Mouse (Mus musculus): ENCODE measurements at regions not wholly inside any gene's neighbourhood (a gene's known extent, or its start where the extent isn't known, plus 50 kb on each side); places are given as distances from the start of the nearest gene placed in this dataset.

GRCm38 (mm10) chr9:85125775-85126174 is 186.8 kb upstream of the Gm11114 start:
- Histone ChIP-seq H3K36me3 (ENCODE audit: control insufficient read depth, insufficient read depth, low read length) (no peaks in the 10 kb centered on the region), H3K9me3 (ENCODE audit: control insufficient read depth, low read length) (no peaks in the 10 kb centered on the region), H3K4me1 (ENCODE audit: control insufficient read depth, insufficient read depth, low read length) (no peaks in the 10 kb centered on the region), H3K27ac (replicated peaks; ENCODE audit: low read depth, low read length) (no peak overlapping the region), H3K9ac (ENCODE audit: low read length) (no peak overlapping the region), H3K27me3 (ENCODE audit: control insufficient read depth, insufficient read depth, low read length) (no peaks in the 10 kb centered on the region), H3K4me2 (ENCODE audit: low read depth, severe bottlenecking) (no peak overlapping the region), H3K4me3 (ENCODE audit: low read depth, low read length) (no peak overlapping the region)
- DNase-seq (ENCODE audit: low spot score) (no peak), ATAC-seq (ENCODE audit: insufficient number of reproducible peaks, low FRiP score, low TSS enrichment, low read depth) (no peak)
- WGBS: 73% methylated on average over 4 of the region's 4 CpGs

DNA sequence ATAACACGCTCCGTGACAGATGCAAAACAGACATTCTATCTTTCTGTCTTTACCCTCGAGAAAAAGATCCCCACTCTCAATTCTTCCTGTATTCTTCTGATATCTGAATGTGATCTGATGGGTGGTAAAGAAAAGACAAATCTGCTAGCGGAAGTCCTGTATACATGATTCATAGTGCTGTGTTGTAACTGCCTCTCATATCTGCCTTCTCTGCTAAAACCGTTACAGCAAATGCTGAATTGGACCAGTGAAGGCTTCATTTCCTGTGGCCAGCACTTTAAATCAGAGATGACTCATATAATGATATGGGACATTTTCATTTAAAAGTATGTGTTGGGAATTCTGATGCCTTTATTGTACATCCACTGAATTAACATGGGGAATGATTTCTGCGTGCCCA is 186.0 kb upstream of the Gm11114 start:
- H3K9ac ChIP-seq (ENCODE audit: low read length): no peak overlapping the region
- no peak overlapping the region for H3K27ac ChIP-seq (replicated peaks; ENCODE audit: low read depth, low read length)
- WGBS: 88% methylated on average over 6 of the region's 6 CpGs
- no peaks in the 10 kb centered on the region for H3K27me3 ChIP-seq (ENCODE audit: control insufficient read depth, insufficient read depth, low read length)
- no peaks in the 10 kb centered on the region for H3K9me3 ChIP-seq (ENCODE audit: control insufficient read depth, low read length)
- no peak overlapping the region for H3K4me2 ChIP-seq (ENCODE audit: low read depth, severe bottlenecking)
- ATAC-seq (ENCODE audit: insufficient number of reproducible peaks, low FRiP score, low TSS enrichment, low read depth) (no peak), DNase-seq (ENCODE audit: low spot score) (no peak)
- H3K4me3 ChIP-seq (ENCODE audit: low read depth, low read length): no peak overlapping the region
- H3K36me3 ChIP-seq (ENCODE audit: control insufficient read depth, insufficient read depth, low read length): no peaks in the 10 kb centered on the region
- H3K4me1 ChIP-seq (ENCODE audit: control insufficient read depth, insufficient read depth, low read length): no peaks in the 10 kb centered on the region

- no peaks in the 10 kb centered on the region for H3K9me3 ChIP-seq (ENCODE audit: control insufficient read depth, low read length)
- no peaks in the 10 kb centered on the region for H3K36me3 ChIP-seq (ENCODE audit: control insufficient read depth, insufficient read depth, low read length)
- H3K4me1 ChIP-seq (ENCODE audit: control insufficient read depth, insufficient read depth, low read length): no peaks in the 10 kb centered on the region
- no peak overlapping the region for H3K4me3 ChIP-seq (ENCODE audit: low read depth, low read length)
- no peak for DNase-seq (ENCODE audit: low spot score)
- no peak overlapping the region for H3K9ac ChIP-seq (ENCODE audit: low read length)
- H3K27me3 ChIP-seq (ENCODE audit: control insufficient read depth, insufficient read depth, low read length): no peaks in the 10 kb centered on the region
- no peak overlapping the region for H3K4me2 ChIP-seq (ENCODE audit: low read depth, severe bottlenecking)
- no peak overlapping the region for H3K27ac ChIP-seq (replicated peaks; ENCODE audit: low read depth, low read length)
- 85% methylated on average over 4 of the region's 4 CpGs for WGBS
- no peak for ATAC-seq (ENCODE audit: insufficient number of reproducible peaks, low FRiP score, low TSS enrichment, low read depth)
These were observed 185.5 kb upstream of the Gm11114 start for GRCm38 (mm10) chr9:85127107-85127506.

GRCm38 (mm10) chr9:85134900-85135299 is 177.7 kb upstream of the Gm11114 start:
- ATAC-seq (ENCODE audit: insufficient number of reproducible peaks, low FRiP score, low TSS enrichment, low read depth): no peak
- Histone ChIP-seq H3K9me3 (ENCODE audit: control insufficient read depth, low read length) (no peaks in the 10 kb centered on the region), H3K36me3 (ENCODE audit: control insufficient read depth, insufficient read depth, low read length) (no peaks in the 10 kb centered on the region), H3K27me3 (ENCODE audit: control insufficient read depth, insufficient read depth, low read length) (no peaks in the 10 kb centered on the region), H3K4me2 (ENCODE audit: low read depth, severe bottlenecking) (no peak overlapping the region), H3K9ac (ENCODE audit: low read length) (no peak overlapping the region), H3K4me3 (ENCODE audit: low read depth, low read length) (no peak overlapping the region), H3K4me1 (ENCODE audit: control insufficient read depth, insufficient read depth, low read length) (no peaks in the 10 kb centered on the region), H3K27ac (replicated peaks; ENCODE audit: low read depth, low read length) (no peak overlapping the region)
- 69% methylated on average over 1 of the region's 1 CpGs for WGBS
- no peak for DNase-seq (ENCODE audit: low spot score)

DNA sequence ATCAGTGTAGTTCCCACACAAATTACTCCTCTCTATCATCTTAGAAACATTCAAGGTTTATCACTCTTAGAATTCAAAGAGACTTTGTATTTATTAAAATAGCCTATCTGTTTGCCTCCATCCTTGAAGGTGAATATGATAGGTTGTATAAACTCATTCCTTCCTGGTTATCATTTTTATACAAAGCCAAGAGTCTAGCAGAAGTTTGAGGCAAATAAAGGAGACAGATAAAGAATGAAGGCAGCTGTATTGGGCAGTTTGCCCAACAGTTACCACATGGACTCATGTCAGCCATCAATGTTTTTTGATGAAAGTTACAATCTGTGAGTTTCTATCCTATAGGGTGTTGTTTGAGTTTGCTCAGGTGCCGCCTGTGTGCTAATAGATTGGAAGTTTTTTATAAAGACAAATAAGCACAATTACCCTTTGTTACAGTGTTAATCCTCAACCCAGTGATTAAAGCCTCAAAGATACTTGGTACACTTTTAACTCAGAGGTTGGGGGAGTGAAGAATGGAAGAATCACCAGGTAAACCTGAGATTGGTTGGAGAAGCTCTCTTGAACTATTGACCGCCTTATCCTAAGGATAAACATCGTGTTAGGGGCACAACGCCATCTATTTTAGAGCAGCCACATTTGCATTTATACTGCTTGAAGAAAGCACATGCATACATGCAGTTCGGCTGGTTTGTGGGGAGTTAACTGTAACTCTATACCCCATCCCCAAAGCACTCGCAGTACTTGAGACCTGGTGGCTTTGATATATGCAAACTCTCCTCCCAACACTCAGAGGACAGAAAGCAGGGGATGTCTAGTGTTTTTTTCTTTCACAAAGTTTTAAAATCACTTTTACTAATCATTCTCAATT is 175.6 kb upstream of the Gm11114 start:
- no peaks in the 10 kb centered on the region for H3K9me3 ChIP-seq (ENCODE audit: control insufficient read depth, low read length)
- no peaks in the 10 kb centered on the region for H3K27me3 ChIP-seq (ENCODE audit: control insufficient read depth, insufficient read depth, low read length)
- DNase-seq (ENCODE audit: low spot score) (no peak), ATAC-seq (ENCODE audit: insufficient number of reproducible peaks, low FRiP score, low TSS enrichment, low read depth) (no peak)
- H3K4me3 ChIP-seq (ENCODE audit: low read depth, low read length): no peak overlapping the region
- H3K4me2 ChIP-seq (ENCODE audit: low read depth, severe bottlenecking): no peak overlapping the region
- H3K4me1 ChIP-seq (ENCODE audit: control insufficient read depth, insufficient read depth, low read length): no peaks in the 10 kb centered on the region
- WGBS: 79% methylated on average over 6 of the region's 6 CpGs
- H3K27ac ChIP-seq (replicated peaks; ENCODE audit: low read depth, low read length): no peak overlapping the region
- no peaks in the 10 kb centered on the region for H3K36me3 ChIP-seq (ENCODE audit: control insufficient read depth, insufficient read depth, low read length)
- no peak overlapping the region for H3K9ac ChIP-seq (ENCODE audit: low read length)

DNA sequence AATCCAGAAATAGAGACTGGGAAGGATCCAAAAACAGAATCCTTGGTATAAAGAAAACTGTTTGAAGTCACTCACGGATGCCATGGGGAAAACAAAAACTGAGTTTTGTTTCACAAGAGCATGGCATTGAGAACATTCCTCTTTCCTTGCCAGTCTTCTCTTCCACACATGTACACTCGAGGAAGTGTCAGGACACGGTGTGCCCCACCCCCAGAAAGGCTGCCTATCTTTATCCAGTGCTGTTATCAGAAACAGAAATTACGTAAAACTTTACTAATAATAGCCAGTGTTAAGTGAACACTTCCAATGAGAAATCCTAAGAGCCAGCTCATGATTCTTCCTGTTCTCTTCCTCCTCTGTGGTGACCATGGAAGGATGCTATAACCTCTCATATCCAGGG is 172.7 kb upstream of the Gm11114 start:
- H3K9ac ChIP-seq (ENCODE audit: low read length): no peak overlapping the region
- H3K4me2 ChIP-seq (ENCODE audit: low read depth, severe bottlenecking): no peak overlapping the region
- no peaks in the 10 kb centered on the region for H3K27me3 ChIP-seq (ENCODE audit: control insufficient read depth, insufficient read depth, low read length)
- H3K4me1 ChIP-seq (ENCODE audit: control insufficient read depth, insufficient read depth, low read length): no peaks in the 10 kb centered on the region
- no peaks in the 10 kb centered on the region for H3K9me3 ChIP-seq (ENCODE audit: control insufficient read depth, low read length)
- no peaks in the 10 kb centered on the region for H3K36me3 ChIP-seq (ENCODE audit: control insufficient read depth, insufficient read depth, low read length)
- WGBS: 80% methylated on average over 4 of the region's 4 CpGs
- H3K4me3 ChIP-seq (ENCODE audit: low read depth, low read length): no peak overlapping the region
- no peak overlapping the region for H3K27ac ChIP-seq (replicated peaks; ENCODE audit: low read depth, low read length)
- ATAC-seq (ENCODE audit: insufficient number of reproducible peaks, low FRiP score, low TSS enrichment, low read depth) (no peak), DNase-seq (ENCODE audit: low spot score) (no peak)

- no peaks in the 10 kb centered on the region for H3K27me3 ChIP-seq (ENCODE audit: control insufficient read depth, insufficient read depth, low read length)
- WGBS: 87% methylated on average over 2 of the region's 2 CpGs
- ATAC-seq (ENCODE audit: insufficient number of reproducible peaks, low FRiP score, low TSS enrichment, low read depth): no peak
- no peaks in the 10 kb centered on the region for H3K36me3 ChIP-seq (ENCODE audit: control insufficient read depth, insufficient read depth, low read length)
- H3K9me3 ChIP-seq (ENCODE audit: control insufficient read depth, low read length): no peaks in the 10 kb centered on the region
- H3K9ac ChIP-seq (ENCODE audit: low read length): no peak overlapping the region
- DNase-seq (ENCODE audit: low spot score): no peak
- no peak overlapping the region for H3K4me3 ChIP-seq (ENCODE audit: low read depth, low read length)
- H3K4me2 ChIP-seq (ENCODE audit: low read depth, severe bottlenecking): no peak overlapping the region
- no peaks in the 10 kb centered on the region for H3K4me1 ChIP-seq (ENCODE audit: control insufficient read depth, insufficient read depth, low read length)
- no peak overlapping the region for H3K27ac ChIP-seq (replicated peaks; ENCODE audit: low read depth, low read length)
These were observed 168.2 kb upstream of the Gm11114 start for GRCm38 (mm10) chr9:85144363-85144762.

GRCm38 (mm10) chr9:85165632-85166031 is 146.9 kb upstream of the Gm11114 start:
- ATAC-seq (ENCODE audit: insufficient number of reproducible peaks, low FRiP score, low TSS enrichment, low read depth) (no peak), DNase-seq (ENCODE audit: low spot score) (no peak)
- no peak overlapping the region for H3K27ac ChIP-seq (replicated peaks; ENCODE audit: low read depth, low read length)
- no peaks in the 10 kb centered on the region for H3K27me3 ChIP-seq (ENCODE audit: control insufficient read depth, insufficient read depth, low read length)
- no peaks in the 10 kb centered on the region for H3K36me3 ChIP-seq (ENCODE audit: control insufficient read depth, insufficient read depth, low read length)
- 90% methylated on average over 1 of the region's 1 CpGs for WGBS
- H3K4me1 ChIP-seq (ENCODE audit: control insufficient read depth, insufficient read depth, low read length): no peaks in the 10 kb centered on the region
- no peak overlapping the region for H3K4me2 ChIP-seq (ENCODE audit: low read depth, severe bottlenecking)
- H3K9me3 ChIP-seq (ENCODE audit: control insufficient read depth, low read length): no peaks in the 10 kb centered on the region
- no peak overlapping the region for H3K4me3 ChIP-seq (ENCODE audit: low read depth, low read length)
- H3K9ac ChIP-seq (ENCODE audit: low read length): no peak overlapping the region

DNA sequence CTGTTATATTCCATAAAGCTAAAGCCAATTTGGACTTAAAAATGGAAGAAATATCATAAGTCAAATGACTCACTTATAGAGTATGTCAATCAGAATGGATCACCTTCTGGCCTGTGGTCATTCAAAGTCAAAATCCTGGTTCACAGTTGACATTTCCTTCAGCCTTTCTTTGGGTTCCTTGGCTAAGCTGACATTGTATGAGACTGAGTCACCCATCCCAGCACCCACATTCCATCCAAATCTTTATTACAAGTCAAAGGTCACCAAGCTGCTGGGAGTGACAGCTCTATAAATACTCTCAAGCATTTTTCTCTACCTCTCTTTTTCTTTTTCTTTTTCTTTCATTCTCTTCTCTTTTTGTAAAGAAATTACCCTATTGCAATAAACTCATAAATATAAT is 145.3 kb upstream of the Gm11114 start:
- DNase-seq (ENCODE audit: low spot score) (no peak), ATAC-seq (ENCODE audit: insufficient number of reproducible peaks, low FRiP score, low TSS enrichment, low read depth) (no peak)
- H3K9ac ChIP-seq (ENCODE audit: low read length): no peak overlapping the region
- H3K4me3 ChIP-seq (ENCODE audit: low read depth, low read length): no peak overlapping the region
- no peaks in the 10 kb centered on the region for H3K9me3 ChIP-seq (ENCODE audit: control insufficient read depth, low read length)
- no peaks in the 10 kb centered on the region for H3K27me3 ChIP-seq (ENCODE audit: control insufficient read depth, insufficient read depth, low read length)
- no peaks in the 10 kb centered on the region for H3K36me3 ChIP-seq (ENCODE audit: control insufficient read depth, insufficient read depth, low read length)
- H3K27ac ChIP-seq (replicated peaks; ENCODE audit: low read depth, low read length): no peak overlapping the region
- H3K4me2 ChIP-seq (ENCODE audit: low read depth, severe bottlenecking): no peak overlapping the region
- no peaks in the 10 kb centered on the region for H3K4me1 ChIP-seq (ENCODE audit: control insufficient read depth, insufficient read depth, low read length)
